Mouse (Mus musculus) hindbrain, embryonic 12.5 days (tissue): ENCODE results near the gene Gtf2f1. TPM values are rescaled to one million over a fixed set of nuclear protein-coding genes. Genes with fewer than 3 reads are reported as not detected.

Experiments
- ATAC-seq: fragments of 200-750 bp; cut with Nextera tagmentation; 2 replicates; pipeline ENCODE4 v1.8.0; 2017; ENCODE audit warnings: moderate TSS enrichment; ENCODE audit not compliant: low FRiP score
- H3K27ac ChIP-seq: fragments of 300-500 bp; sonication (generic); 2 replicates; pipeline ENCODE4 v1.5.1; 2016; ENCODE audit warnings: mild to moderate bottlenecking
- H3K27me3 ChIP-seq: fragments of 300-500 bp; sonication (generic); 2 replicates; pipeline ENCODE4 v1.6.1; 2016; ENCODE audit warnings: mild to moderate bottlenecking
- H3K36me3 ChIP-seq: fragments of 300-500 bp; sonication (generic); 2 replicates; pipeline ENCODE4 v1.6.1; 2016; ENCODE audit warnings: mild to moderate bottlenecking
- H3K4me1 ChIP-seq: fragments of 300-500 bp; sonication (generic); 2 replicates; pipeline ENCODE4 v1.6.1; 2016
- H3K4me2 ChIP-seq: fragments of 300-500 bp; sonication (generic); replicated peaks from 2 replicates; pipeline ENCODE4 v1.6.1; 2016; ENCODE audit warnings: mild to moderate bottlenecking
- H3K4me3 ChIP-seq: fragments of 300-500 bp; sonication (generic); 2 replicates; pipeline ENCODE4 v1.5.1; 2016; ENCODE audit warnings: mild to moderate bottlenecking
- H3K9ac ChIP-seq: fragments of 300-500 bp; sonication (generic); 2 replicates; pipeline ENCODE4 v1.6.1; 2016; ENCODE audit warnings: mild to moderate bottlenecking, moderate library complexity
- H3K9me3 ChIP-seq: fragments of 300-500 bp; sonication (generic); replicated peaks from 2 replicates; pipeline ENCODE4 v1.6.1; 2016; ENCODE audit warnings: mild to moderate bottlenecking
- WGBS: fragments of 180-500 bp; shearing (Covaris S2); methylation state at CpG from one replicate; pipeline ENCODE4 v1.1.7; 2016; 5-methylcytosine and 5-hydroxymethylcytosine counted together
- polyA plus RNA-seq: library from polyadenylated mRNA; unstranded; fragments of >200 nt; fragmentation: Nextera tagmentation; extraction: Ambion mirVana; gene quantifications from 2 replicates; pipeline ENCODE4 v1.2.1, GENCODE M21; 2016

Gtf2f1 gene
- polyA plus RNA-seq, 1 experiment from 2014 or later, result 67.0 TPM

GRCm38 (mm10) chr17:57031661-57032420 is 20.8 kb upstream of the Gtf2f1 start:
- H3K9me3 ChIP-seq, result no peaks in the 10 kb centered on the region
- H3K27ac ChIP-seq, result peak overlapping the region; percentile 69
- peaks cover 21% of the 10 kb centered on the region for H3K36me3 ChIP-seq
- peak overlapping the region; percentile 55 for H3K4me2 ChIP-seq
- H3K27me3 ChIP-seq, result 0 out of 2 replicates have a peak, but pooled peaks cover 5% of the 10 kb centered on the region
- under 1% methylated on average over 38 of the region's 38 CpGs for WGBS
- peak overlapping the region; percentile 61 for H3K9ac ChIP-seq
- ATAC-seq, result peak; percentile 99
- H3K4me3 ChIP-seq, result peak overlapping the region; percentile 97
- peaks cover 22% of the 10 kb centered on the region for H3K4me1 ChIP-seq

DNA sequence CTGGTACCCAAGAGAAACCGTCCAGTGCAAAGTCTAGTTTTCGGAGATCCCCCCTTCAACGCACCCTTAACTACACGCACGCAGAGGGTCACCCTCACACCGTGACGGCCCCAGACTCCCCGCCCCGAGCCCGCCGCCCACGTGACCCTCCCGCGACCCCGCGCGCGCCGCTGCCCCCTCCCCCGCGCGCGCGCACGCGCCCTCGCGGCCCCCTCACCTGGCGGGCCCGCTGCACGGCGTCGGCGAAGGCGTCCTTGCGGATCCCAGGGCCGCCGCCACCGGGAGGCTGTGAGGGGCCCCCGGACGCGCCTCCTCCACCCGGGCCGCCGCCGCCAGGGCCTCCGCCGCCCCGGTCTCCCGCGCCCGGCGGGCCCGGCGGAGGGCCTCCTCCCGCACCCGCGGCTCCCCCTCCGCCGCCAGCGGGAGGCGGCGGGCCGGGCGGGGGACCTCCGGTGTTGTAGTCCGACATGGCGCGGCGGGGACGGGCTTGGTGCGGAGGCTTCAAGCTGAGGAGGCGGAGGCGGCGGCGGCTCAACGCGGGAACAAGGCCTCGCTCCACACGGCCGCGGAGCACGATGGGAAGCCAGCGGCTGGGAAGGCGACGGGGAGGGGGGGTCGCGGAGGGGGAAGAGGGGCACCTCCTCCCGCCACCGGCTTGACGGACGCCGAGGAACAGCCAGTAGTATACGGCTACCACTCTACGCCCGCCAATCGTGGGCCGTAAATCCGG is 20.0 kb upstream of the Gtf2f1 start, which contains the start of gene Khsrp:
TSS of gene Khsrp (minus strand) at position 592 of the 730 bp plus-strand sequence.
- ATAC-seq, result no peak
- under 1% methylated on average over 77 of the region's 99 CpGs for WGBS
- peak within 1 kb of the TSS; percentile 97 for H3K27ac ChIP-seq
- peaks cover 28% of the 10 kb centered on the region for H3K36me3 ChIP-seq
- peaks cover 22% of the 10 kb centered on the region for H3K4me1 ChIP-seq
- peak within 1 kb of the TSS; percentile 97 for H3K4me3 ChIP-seq
- H3K9me3 ChIP-seq, result no peaks in the 10 kb centered on the region
- H3K4me2 ChIP-seq, result peak within 1 kb of the TSS; percentile 95
- 0 out of 2 replicates have a peak, but pooled peaks cover 5% of the 10 kb centered on the region for H3K27me3 ChIP-seq
- H3K9ac ChIP-seq, result peak within 1 kb of the TSS; percentile 100

- H3K27me3 ChIP-seq, result 0 out of 2 replicates have a peak, but pooled peaks cover 2% of the 10 kb centered on the region
- H3K4me3 ChIP-seq, result peak overlapping the region; percentile 97
- H3K36me3 ChIP-seq, result peaks cover 42% of the 10 kb centered on the region
- no peaks in the 10 kb centered on the region for H3K9me3 ChIP-seq
- WGBS, result 55% methylated on average over 8 of the region's 8 CpGs
- peak overlapping the region; percentile 100 for H3K9ac ChIP-seq
- peak overlapping the region; percentile 95 for H3K4me2 ChIP-seq
- peaks cover 22% of the 10 kb centered on the region for H3K4me1 ChIP-seq
- no peak overlapping the region for H3K27ac ChIP-seq
- no peak for ATAC-seq
Observed at GRCm38 (mm10) chr17:57029691-57030090, 18.6 kb upstream of the Gtf2f1 start.

- no peak for ATAC-seq
- Histone ChIP-seq H3K4me3 (no peak overlapping the region), H3K36me3 (peaks cover 65% of the 10 kb centered on the region), H3K9me3 (no peaks in the 10 kb centered on the region), H3K4me2 (no peak overlapping the region), H3K9ac (no peak overlapping the region), H3K27ac (no peak overlapping the region), H3K4me1 (peaks cover 20% of the 10 kb centered on the region), H3K27me3 (no peaks in the 10 kb centered on the region)
- 90% methylated on average over 4 of the region's 4 CpGs for WGBS
Observed at GRCm38 (mm10) chr17:57027471-57027870, 16.4 kb upstream of the Gtf2f1 start.

DNA sequence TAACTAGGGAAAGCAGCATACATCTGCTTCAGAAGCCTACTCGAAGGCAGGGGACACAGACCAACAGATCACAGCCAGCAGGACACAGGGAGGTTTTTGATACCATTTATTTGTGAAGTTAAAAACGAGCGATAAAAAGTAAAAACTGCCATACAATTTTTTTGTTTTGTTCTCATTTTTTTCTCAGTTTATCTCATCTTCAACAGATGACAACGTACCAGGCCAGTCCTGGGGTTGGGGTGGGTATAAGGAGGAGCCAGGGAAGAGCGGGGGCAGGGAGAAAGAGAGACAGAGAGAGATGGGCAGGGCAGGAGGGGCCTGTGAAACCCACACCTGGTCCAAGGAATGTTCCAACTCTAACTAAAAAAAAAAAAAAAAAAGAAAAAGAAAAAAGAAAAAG is 9.9 kb upstream of the Gtf2f1 start:
- 94% methylated on average over 5 of the region's 5 CpGs for WGBS
- H3K36me3 ChIP-seq, result peaks cover 62% of the 10 kb centered on the region
- no peaks in the 10 kb centered on the region for H3K4me1 ChIP-seq
- ATAC-seq, result no peak
- no peaks in the 10 kb centered on the region for H3K9me3 ChIP-seq
- no peak overlapping the region for H3K4me2 ChIP-seq
- no peak overlapping the region for H3K9ac ChIP-seq
- H3K4me3 ChIP-seq, result no peak overlapping the region
- H3K27ac ChIP-seq, result no peak overlapping the region
- H3K27me3 ChIP-seq, result no peaks in the 10 kb centered on the region

- no peaks in the 10 kb centered on the region for H3K4me1 ChIP-seq
- H3K9ac ChIP-seq, result no peak overlapping the region
- ATAC-seq, result no peak
- H3K36me3 ChIP-seq, result peaks cover 50% of the 10 kb centered on the region
- H3K4me2 ChIP-seq, result no peak overlapping the region
- no peaks in the 10 kb centered on the region for H3K27me3 ChIP-seq
- 82% methylated on average over 2 of the region's 2 CpGs for WGBS
- no peak overlapping the region for H3K27ac ChIP-seq
- H3K9me3 ChIP-seq, result no peaks in the 10 kb centered on the region
- H3K4me3 ChIP-seq, result no peak overlapping the region
Observed at GRCm38 (mm10) chr17:57019693-57020092, 8.6 kb upstream of the Gtf2f1 start.

DNA sequence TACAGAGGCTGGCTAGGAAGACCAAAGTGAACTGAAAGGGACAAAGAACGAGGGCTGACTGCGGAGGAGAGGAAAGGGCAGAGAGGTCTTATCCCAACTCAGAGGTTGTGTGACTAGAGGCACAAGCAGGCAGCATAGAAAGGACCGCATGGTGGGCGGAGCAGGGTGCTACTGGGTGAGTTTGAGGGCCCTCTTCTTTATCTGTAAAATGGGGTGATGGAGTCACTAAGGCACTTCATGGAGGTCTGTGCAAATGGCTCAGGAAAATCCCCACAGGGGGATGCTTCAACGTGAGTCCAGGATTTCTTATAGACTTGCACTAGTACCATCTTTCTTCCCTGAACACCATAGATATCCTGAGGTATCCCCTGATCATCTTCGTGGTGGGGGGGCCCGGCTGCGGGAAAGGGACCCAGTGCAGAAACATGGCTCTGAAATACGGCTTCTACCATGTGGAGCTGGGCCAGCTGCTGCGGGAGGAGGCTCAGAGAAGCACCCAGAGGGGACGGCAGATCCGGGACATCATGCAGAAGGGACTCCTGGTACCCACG is 1.2 kb upstream of the Gtf2f1 start:
- Histone ChIP-seq H3K9ac (peak overlapping the region; percentile 77; the same call in 1 of the 2 replicates), H3K9me3 (no peaks in the 10 kb centered on the region), H3K27ac (peak overlapping the region; percentile 93), H3K27me3 (no peaks in the 10 kb centered on the region), H3K4me2 (peak overlapping the region; percentile 81), H3K4me3 (peak overlapping the region; percentile 75), H3K36me3 (peaks cover 15% of the 10 kb centered on the region), H3K4me1 (peaks cover 15% of the 10 kb centered on the region)
- no peak for ATAC-seq
- WGBS, result 72% methylated on average over 13 of the region's 13 CpGs

DNA sequence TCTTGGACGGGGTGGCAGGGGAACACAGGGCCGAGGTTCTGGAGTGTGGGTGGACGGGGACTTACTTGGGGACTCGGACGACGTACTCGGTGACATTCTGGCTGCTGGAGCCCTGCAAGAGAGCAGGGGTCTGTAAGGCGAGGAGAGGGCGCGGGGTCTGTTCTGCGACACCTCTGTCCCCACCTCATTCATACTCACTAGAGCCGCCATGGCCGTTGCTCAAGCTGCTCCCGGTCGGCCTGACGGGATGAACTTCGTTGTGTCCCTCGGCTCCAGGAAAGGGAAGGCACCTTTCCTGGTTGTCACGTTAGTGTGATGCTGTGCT is 215 bp downstream of the Gtf2f1 start:
- peaks cover 15% of the 10 kb centered on the region for H3K4me1 ChIP-seq
- H3K9me3 ChIP-seq, result no peaks in the 10 kb centered on the region
- H3K27ac ChIP-seq, result peak overlapping the region; percentile 77
- peaks cover 29% of the 10 kb centered on the region for H3K36me3 ChIP-seq
- under 1% methylated on average over 19 of the region's 19 CpGs for WGBS
- H3K9ac ChIP-seq, result peak overlapping the region; percentile 80
- H3K4me2 ChIP-seq, result peak overlapping the region; percentile 93
- H3K27me3 ChIP-seq, result no peaks in the 10 kb centered on the region
- ATAC-seq, result peak; percentile 70
- peak overlapping the region; percentile 75 for H3K4me3 ChIP-seq

DNA sequence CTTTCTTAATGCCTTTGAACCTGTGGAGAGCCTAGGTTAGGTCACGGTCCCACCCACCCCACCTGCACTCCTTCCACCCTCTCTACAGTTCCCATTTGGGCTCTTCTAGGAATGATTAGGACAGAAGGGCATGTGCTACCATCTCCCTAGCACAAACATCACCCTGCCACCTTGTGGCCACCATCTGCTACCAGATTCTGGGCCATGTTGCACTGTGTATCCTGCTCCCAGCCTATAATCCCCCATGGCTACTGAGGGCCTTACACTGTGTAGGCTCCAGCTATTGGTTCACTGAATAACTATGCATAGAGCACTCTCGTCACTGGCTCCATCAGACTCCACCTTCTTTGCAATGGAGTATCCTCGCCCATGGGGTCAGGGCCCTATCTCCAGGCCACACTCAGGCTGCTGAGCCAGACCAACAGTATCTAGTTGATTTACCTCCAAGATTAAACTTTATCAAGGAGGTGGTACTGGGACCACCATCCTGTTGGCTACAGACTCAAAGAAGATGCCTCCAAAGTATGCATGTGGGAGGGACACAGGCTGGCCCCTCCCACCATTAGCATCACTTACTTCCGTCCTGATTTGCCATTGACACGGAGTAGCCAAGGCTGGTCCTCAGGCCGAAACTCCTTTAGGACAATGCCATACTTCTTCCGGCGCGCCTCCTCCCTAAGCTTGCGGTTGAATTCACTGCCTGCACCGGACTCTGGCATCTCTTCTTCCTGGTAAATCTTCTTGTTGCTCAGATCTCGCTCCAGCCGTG is 3.8 kb downstream of the Gtf2f1 start:
- H3K27me3 ChIP-seq, result no peaks in the 10 kb centered on the region
- WGBS, result 93% methylated on average over 13 of the region's 13 CpGs

DNA sequence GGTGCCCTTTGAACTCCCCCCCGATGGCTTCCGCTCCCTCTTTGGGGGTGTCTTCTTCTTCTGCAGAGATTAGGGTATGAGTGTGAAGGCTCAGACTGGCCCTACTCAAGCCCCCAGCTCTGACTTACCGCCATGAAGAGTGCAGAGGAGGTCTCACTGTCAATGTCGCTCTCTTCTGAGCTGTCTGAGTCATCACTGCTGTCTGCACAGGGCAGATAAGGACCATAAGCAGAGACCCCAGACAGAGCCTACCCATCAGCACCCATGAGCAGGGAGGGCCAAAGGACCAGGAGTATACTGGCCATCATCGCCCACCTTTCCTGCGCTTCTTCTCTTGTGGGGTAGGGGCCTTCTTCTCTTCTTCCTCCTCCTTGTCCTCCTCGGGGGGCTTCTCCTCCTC is 7.1 kb downstream of the Gtf2f1 start:
- no peak overlapping the region for H3K4me3 ChIP-seq
- ATAC-seq, result no peak
- 91% methylated on average over 7 of the region's 7 CpGs for WGBS
- peaks cover 78% of the 10 kb centered on the region for H3K36me3 ChIP-seq
- no peak overlapping the region for H3K9ac ChIP-seq
- no peak overlapping the region for H3K4me2 ChIP-seq
- no peaks in the 10 kb centered on the region for H3K9me3 ChIP-seq
- no peaks in the 10 kb centered on the region for H3K27me3 ChIP-seq
- H3K4me1 ChIP-seq, result no peaks in the 10 kb centered on the region
- no peak overlapping the region for H3K27ac ChIP-seq

More for the DNA sequence above, 3.8 kb downstream of the Gtf2f1 start:
- no peak for ATAC-seq
- Histone ChIP-seq H3K36me3 (peaks cover 63% of the 10 kb centered on the region), H3K27ac (no peak overlapping the region), H3K4me3 (no peak overlapping the region), H3K9ac (no peak overlapping the region), H3K4me1 (peaks cover 14% of the 10 kb centered on the region), H3K4me2 (no peak overlapping the region), H3K9me3 (no peaks in the 10 kb centered on the region)

- H3K27ac ChIP-seq, result no peak overlapping the region
- H3K4me3 ChIP-seq, result no peak overlapping the region
- no peak overlapping the region for H3K4me2 ChIP-seq
- H3K4me1 ChIP-seq, result peaks cover 9% of the 10 kb centered on the region
- no peaks in the 10 kb centered on the region for H3K27me3 ChIP-seq
- ATAC-seq, result no peak
- no peak overlapping the region for H3K9ac ChIP-seq
- WGBS, result 73% methylated on average over 8 of the region's 8 CpGs
- H3K36me3 ChIP-seq, result peaks cover 66% of the 10 kb centered on the region
- H3K9me3 ChIP-seq, result no peaks in the 10 kb centered on the region
Observed at GRCm38 (mm10) chr17:57001228-57001627, 9.9 kb downstream of the Gtf2f1 start.
